Mouse (Mus musculus) ZHBTc4 (cell line): Measurements from ENCODE around the gene Rnf114.

Experiments used
- DNase-seq: peaks from one replicate; pipeline ENCODE4 v3.0.0-alpha.2; 2011; ENCODE audit warnings: low read depth, low spot score

The Rnf114 gene

DNA sequence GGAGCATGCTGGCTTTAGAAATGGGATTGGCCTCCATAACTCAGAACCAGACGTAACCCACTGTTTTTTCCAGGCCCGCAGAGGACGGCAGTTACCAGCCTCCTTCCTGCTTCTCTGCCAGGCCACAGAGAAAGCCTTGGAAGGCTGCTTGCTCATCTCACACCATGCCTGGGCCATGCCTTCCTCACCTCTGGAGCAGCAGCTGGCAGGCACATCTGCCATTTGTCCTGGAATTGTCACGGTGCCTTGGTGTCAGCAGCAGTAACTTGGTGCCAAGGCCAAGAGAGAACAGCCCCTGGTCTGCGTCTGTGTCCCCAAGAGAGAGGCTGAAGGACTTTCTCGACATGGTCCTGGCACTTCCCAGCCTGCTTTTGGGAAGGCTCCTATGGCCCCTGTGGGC is 18.2 kb upstream of the Rnf114 start:
- no peak for DNase-seq

DNA sequence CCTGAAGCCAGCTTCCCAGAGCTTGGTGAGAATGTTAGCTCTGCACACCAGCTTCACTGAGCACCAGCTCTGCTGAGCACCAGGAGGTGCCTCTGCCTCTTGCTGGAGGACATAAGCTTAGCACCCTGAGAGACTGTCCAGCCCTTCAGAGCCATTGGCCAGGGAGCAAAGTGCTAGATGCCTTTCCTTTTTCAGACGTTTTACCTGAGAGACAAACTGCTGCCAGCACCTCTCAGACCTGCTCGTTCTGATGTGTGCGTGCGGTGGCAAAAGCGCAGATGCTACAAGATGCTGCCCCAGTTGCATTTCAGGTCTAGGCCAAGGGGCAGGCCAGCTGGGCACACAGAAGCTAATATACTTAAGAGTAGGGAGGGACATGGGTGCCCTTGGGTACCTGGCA is 16.8 kb upstream of the Rnf114 start:
- DNase-seq, result no peak

DNA sequence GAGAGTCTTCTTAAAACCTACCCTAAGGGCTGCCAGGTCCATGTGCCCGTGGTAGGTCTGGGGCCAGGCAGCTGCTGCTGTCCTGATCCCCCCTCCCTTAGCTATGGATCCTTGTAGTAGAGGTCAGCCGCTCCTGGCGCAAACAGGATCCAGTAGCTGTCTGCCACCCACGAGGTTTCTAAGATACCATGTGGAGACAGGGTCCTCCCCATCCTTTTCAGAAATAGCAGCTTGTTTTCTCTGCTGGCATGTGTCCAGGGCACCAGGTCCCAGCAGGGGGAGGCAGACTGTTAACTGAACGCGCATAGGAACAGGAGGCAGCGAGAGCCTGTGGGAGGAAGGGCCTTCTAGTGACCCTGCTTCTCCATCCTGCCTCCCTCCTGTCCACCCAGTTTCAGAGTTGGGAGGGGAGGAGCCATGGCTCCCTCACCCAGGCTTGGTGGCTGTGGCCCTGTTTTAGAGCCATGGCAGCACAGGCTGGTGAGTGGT is 16.2 kb upstream of the Rnf114 start:
- DNase-seq, result no peak

GRCm38 (mm10) chr2:167476762-167477161 is 15.7 kb upstream of the Rnf114 start:
- no peak for DNase-seq

- peak; percentile 58 for DNase-seq
Measured at GRCm38 (mm10) chr2:167478128-167478527, 14.3 kb upstream of the Rnf114 start.

DNA sequence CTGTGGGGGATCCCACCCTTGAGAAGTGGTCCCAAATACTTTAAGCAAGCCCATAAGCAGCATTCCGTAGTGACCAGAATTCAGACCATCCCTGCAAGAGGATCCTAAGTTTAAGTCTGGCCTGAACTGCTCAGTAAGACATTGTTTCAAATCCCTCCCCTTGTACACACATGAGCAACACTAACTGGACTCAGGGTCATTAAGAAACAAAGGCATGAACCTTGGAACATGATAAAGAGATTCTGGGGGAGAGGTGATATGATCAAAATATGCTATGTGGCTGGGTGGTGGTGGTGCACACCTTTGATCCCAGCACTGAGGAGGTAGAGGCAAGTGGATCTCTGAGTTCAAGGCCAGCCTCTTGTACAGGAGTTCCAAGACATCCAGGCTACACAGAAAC is 12.9 kb upstream of the Rnf114 start:
- DNase-seq, result no peak

DNA sequence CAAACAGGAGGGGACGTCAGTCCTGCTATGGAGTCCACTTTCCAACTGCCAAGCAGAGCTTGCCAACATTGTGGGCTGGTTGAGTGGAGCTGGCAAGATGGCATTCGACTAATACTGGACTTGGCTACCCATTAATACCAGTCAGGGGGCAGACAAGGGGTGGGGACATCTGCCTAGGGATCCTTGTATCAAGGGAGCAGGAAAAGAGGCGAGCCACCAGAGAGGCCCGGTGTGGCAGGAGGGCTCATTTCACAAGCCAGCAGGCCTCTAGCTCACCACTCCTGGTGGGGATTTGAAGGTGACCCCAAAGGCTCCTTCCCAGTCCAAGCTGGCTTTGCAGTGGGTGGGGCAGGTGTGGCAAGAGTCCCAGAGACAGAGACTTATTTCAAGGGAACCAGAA is 9.8 kb upstream of the Rnf114 start:
- peak; percentile 38 for DNase-seq

DNA sequence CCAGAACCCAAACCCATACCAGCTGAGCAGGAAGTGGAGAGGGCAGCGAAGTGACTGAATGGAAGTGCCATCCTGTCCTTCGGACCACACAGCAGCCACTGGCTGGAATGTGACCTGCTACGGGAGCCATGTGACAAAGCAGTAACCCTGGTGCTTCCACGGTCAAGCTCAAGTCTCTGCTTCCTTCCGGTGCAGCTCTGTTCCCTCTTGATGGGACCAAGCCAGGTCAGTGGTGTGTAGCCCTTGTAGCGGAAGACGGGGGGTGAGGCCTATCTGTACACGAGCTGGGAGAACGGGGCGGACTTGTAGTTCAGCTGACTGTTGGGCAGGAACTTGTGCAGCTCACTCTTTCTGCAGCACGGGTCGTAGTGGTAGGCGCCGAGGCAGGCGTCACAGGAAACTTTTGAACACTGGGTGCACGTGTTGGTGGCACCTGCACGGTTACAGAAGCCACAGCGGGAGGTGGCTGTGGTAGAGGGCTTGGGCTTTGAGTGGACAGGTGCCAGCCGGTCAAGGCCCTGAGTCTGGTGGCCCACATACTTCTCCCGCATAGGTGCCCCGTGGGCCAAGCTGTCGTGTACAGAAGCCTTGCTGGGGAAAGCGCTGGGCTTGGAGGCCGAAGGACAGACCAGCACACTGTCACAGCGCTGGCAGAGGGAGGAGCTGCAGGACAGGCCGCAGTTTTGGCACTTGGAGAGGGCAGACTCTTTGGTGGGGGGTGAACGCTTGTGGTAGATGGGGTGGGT is 9.2 kb upstream of the Rnf114 start:
- DNase-seq, result peak; percentile 51

GRCm38 (mm10) chr2:167483827-167484410 is 8.5 kb upstream of the Rnf114 start:
- no peak for DNase-seq

- DNase-seq, result no peak
Measured at GRCm38 (mm10) chr2:167484932-167485331, 7.5 kb upstream of the Rnf114 start.

DNA sequence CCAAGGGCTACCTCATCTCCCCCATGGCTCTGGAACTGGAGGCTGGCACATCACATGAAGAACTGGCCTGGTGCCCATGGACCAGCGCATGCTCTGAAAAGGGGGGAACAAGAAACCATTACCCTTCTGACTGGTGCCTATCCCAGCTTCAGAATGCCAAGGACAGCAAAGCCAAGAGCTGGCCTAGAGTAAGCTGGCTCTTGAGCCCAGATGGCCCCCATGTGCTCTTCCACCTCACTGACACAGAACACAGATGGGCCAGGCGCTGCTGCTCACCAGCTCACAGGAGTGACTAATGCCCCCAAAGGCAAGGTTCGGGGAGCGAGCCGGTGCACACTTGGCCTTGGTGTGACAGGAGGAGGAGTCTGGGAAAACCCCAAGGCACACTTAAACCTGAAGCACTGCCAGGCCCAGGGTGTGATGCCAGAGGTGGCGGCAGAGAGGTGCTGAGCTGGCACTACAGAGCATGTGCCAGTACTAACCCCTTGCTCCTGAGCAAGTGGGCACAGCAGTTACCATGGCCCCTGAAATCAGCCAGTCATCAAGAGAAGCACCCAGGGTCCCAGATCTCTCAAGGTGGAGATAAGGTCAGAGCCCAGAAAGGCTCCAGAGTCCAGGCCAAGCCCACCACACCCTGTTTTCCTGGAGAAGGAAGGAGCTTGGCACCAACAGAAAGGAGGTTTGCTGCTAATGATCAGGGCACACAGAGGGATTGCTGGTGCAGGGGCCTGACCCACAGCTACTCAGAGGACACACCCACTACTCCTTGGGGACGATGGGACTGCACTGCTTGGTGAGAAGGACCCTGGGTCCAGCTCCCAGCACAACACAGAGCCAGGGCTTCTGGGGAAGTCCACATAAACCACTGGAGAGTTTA is 6.7 kb upstream of the Rnf114 start:
- DNase-seq, result no peak

GRCm38 (mm10) chr2:167486573-167486972 is 5.9 kb upstream of the Rnf114 start:
- DNase-seq, result no peak

- no peak for DNase-seq
Measured at GRCm38 (mm10) chr2:167487551-167487950, 4.9 kb upstream of the Rnf114 start.

DNA sequence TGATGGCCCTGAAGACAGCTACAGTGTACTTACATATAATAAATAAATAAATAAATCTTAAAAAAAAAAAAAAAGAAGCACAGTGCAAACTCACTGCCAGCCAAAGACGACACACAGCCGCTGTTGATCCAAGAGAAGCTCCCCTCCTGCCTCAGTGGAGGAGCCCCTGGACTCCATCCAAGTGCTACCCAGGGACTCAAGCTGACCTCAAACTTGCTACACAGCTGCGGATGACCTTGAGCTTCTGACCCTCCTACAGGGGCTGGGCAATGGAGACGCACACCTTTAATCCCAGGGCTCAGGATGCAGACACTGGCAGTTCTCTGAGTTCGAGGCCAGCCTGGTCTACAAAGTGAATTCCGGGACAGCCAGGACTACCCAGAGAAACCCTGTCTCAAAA is 4.5 kb upstream of the Rnf114 start:
- DNase-seq, result no peak

DNA sequence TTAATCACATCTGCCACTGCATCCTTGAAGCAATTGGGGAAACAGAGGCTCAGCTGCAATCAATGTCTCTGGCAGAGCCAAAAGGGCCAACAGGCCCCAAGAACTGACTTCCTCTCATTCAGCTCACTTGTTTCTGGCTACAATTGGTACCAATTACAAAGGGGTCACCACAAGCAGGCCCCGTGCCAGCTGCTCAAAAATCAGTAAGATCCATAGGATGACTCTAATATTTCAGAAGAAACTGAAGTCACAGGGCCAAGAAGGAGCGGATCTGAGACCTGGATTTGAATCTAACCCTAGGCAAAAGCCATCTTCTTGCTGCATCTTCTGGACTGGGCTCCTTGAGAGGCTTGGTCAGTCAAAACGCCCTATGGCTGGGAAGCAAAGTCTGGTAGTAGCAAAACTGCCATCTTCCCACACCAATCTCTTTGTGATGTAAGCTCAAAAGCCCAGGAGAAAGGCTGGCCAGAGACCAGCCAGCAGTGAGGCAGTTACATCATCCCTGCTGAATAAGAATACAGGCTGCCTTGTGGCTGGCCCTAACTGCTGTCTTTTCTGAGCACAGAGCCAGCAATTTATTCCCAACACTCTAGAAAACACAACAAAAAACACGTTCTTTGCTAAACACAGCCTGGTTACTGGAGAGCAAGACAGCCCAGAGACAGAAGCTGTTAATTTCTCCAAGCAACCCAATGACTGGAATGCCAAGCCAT is 1.5 kb upstream of the Rnf114 start:
- DNase-seq, result no peak

DNA sequence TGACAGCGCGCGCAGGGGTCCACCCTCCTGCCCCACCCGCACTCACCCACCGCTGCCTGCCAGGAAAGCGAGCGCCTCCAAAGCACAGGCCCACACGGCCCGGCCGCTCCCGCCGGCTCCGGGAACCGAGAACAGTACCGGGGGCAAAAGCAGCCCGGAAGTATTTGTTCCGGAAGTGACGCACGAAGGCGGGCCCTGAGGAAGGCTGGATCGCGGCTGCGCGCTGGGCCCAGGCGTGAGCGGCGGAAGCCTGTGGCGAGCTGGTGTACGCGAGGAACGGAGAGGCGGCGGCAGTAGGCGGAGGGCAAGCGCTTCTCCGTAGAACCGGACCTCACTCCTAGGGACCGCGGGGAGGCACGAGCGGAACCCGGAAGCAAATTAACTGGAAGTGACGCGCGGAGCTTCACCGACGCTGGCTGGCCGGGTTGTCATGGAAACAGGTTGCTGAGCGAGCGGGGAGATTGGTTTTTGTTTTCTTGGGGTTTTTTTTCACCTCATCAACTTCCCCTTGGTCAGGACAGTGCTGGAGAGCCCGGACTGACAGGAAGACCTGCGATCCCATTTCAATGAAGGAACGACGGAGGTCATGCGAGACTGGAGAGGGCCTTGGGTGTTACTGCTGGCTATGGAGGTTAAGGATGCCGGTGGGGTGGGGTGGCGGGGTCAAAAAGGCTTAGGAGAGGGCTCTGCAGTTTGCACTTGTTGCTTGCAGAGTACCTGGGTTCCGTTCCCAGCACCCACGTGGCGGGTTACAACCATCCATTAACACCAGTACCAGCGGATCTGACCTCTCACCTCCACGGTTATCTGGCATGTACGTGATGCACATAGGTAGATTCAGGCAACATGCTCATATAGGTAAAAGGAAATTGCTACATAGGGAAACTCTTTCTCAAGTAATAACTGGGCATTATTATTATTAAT is 530 bp downstream of the Rnf114 start, which contains the start of gene Spata2:
Spata2 (minus strand) TSS at position 175 of the 924 bp plus-strand sequence.
- DNase-seq, result peak; percentile 93

- DNase-seq, result no peak
Measured at GRCm38 (mm10) chr2:167496437-167496836, 4.0 kb downstream of the Rnf114 start.

DNA sequence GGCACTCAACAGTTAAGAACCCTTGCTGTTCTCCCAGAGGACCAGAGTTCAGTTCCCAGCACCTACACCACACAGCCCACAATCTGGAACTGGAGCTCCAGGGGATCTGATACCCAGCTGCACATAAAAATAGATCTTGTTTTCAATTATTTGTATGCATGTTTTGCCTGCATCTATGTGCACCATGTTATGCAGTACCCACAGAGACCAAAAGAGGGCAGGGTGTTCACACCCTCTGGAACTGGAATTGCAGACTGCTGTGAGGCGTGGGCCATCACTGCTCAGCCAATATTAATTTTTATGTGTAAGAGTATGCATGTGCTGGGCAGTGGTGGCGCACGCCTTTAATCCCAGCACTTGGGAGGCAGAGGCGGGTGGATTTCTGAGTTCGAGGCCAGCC is 4.8 kb downstream of the Rnf114 start:
- peak; percentile 58 for DNase-seq

- no peak for DNase-seq
Measured at GRCm38 (mm10) chr2:167502554-167503252, 10.3 kb downstream of the Rnf114 start.
